Mouse (Mus musculus) spleen, postnatal 36 days (tissue): Measurements from ENCODE around the gene Stim1.
A peak's percentile ranks its signal among the peaks of the same experiment; 100 is the strongest.

Experiments used
- DNase-seq, 2 experiments: peaks; one replicate each; pipeline ENCODE4 v3.0.0; 2022; ENCODE audit warnings: low spot score in 2 of 2, mixed read lengths in 1 of 2

Gene Stim1

DNA sequence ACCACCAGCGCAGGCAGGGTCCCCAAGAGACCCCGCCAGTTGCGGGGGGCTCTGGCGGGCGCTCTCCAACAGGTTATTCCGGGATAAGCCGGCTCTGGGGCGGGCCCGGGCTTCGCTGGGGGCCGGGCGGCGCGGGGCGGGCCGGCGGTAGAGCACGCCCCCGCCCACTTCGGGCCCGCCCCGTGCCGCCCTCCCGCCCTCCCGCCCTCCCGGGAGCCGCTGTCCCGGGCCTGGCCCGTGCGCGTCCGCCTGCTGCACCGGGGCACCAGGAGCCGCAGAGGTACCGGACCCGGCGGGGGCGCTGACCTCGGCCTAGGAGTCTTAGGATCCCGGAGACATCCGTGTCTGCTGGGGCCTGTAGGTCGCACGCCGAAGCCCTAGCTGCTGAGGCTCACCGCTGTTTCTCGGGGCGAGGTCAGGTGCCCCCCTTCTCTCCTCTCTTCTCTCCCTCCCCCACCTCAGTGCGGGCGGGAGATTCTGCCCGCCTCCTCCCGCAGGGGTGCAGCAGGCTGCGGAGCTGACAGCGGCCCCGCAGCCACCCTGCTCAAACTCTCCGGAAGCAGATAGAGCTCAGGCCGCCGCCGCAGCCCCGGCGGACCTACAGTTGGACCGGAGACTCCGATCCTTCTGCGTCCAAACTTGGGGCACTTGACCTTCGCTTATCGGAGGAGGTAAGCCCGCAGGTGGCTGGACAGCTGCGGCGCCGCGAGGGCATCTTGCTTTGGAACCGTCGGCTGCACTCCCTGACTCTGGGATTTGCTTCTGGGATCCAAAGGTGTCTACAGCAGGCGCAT is at the start of gene Stim1:
TSS of gene Stim1 (plus strand) at position 206 of the 794 bp plus-strand sequence.
- DNase-seq, result peak; percentile 68 to 70

DNA sequence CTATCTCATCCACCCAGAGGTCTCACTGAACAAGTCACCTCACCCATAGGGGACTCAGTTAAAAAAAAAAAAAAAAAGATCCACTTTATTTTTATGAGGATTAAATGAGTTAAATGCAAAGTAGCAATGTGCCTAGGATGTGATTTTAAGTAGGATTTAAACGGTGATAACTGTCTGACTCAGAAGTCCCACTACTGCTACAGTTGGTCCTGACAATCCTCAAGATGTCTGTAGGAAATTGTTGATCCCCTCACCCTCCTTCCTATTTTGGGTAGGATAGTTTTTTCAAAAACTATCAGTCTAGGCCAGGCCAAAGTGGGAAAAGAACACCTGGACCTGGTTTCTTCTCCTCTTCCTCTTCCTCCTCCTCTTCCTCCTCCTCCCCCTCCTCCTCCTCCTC is 45.7 kb upstream of the Stim1 start:
- DNase-seq, result no peak

GRCm38 (mm10) chr7:102222336-102222735 is 45.3 kb upstream of the Stim1 start:
- DNase-seq, result peak; percentile 45 to 58

- DNase-seq, result peak; percentile 68 to 72
Observed at GRCm38 (mm10) chr7:102222830-102223556, 44.6 kb upstream of the Stim1 start.

DNA sequence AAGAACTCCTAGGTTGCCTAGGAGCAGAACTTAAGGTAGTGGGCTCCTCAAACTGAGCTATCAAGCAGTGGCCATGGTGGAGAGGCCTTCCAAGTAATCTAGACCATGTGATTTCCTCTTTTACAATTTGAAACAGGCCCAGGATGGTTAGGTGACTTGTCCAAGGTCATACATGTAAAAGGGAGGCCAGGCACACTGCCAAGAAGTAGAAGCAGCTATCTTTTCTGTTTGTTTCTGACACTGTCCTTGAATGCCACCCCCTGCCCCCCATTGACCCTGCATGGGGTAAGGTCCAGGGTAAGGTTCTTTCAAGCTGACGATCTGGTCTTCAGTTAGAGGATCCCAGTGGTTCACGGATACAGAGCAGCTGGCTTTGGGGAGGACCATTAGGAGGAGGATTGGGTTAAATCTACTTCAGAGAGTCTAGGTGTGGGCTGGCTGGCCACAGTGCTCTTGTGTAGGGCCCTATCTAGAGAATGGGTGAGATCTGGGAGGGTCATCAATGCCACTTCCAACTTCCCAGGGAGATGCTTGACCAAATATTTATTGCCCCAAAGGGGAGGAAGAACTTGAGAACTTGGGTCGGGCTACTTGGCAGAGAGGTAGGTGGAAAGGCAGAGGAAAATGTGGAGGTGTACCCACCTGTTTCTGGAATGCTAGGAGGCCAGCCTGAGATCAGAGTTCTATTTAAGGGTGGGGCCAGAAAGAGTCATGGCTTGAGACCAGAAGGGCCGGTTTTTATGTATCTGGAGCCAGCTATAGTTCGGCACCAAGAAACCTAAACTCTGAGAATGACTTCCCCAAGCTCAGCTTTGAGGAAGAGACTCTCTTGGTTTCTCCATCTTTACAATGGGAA is 43.5 kb upstream of the Stim1 start:
- DNase-seq, result no peak

DNA sequence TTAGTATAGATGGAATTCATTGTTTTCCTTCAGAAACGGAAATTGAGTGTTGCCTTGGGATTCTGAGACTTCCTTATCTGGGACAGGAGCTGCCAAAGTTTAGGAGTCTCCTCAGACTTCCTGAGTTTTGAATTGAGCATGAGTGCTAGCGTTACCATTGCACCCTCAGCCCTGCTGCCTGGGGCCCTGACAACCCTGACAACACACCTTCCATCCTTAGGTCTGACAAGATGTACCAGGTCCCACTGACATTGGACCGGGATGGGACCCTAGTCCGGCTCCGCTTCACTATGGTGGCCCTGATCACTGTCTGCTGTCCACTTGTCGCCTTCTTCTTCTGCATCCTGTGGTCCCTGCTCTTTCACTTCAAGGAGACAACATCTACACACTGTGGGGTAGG is 41.6 kb upstream of the Stim1 start:
- DNase-seq, result no peak

DNA sequence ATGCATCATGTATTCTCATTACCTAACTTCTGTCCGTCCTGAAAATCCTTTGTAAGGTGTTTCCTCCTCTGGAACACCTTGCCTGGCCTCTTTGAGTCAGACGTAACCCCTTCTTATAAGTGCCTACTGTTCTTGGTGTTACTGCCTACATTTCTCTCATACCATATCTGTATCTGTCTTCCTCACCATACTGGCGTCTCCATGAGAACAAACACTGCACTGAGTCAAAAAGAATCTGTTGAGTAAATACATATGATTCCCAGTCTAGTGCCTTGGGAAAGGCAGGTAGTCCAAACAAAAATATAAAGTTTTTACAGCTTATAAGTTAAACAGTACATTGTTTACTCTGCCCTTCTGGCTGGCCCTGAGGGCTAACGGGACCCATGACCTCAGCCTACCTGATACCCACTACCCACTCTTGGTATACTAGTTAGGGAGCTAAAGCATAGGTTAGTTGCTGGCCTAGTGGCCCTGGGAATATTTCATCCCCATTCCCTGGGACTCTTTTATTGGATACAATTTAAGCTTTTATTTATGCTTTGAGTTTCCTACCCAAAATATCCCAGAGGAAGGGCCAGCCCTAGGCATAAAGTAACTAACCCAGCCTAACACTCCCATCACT is 39.4 kb upstream of the Stim1 start:
- DNase-seq, result no peak

DNA sequence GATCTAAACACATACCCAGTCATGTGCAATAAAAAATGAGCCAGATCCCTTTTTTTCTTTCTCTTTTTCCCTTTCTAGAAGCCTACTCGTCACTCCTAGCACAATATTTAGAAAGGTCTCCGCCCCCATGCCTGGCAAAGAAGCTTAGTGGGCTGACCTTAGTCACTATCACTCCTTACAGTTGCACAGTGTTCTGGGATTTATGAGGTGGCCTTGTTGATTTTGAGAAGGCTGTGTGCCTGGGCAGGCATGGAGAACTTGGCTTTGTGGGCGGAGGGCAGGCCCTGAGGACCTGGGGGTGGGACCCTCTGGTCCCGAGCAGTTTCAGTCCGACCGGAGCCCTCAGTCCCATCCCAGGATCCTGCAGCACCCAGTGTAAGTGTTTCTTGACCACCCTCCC is 37.8 kb upstream of the Stim1 start:
- DNase-seq, result no peak

DNA sequence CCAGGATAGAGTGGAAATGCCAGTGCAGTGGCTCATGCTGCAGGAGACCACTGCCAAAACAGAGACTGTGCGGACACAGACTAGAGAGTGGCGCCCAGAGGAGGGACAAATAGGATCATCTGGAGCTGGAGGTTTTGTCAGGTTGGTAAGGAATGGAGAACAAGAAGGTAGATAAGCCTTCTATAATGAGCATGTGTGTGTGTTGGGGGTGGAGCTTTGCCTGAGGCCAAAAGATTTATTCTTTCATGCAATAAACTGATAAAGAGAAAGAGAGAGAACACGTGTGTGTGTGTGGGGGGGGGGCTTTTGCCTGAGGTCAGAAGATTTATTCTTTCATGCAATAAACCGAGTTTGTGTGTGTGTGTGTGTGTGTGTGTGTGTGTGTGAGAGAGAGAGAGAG is 34.5 kb upstream of the Stim1 start:
- DNase-seq, result no peak

DNA sequence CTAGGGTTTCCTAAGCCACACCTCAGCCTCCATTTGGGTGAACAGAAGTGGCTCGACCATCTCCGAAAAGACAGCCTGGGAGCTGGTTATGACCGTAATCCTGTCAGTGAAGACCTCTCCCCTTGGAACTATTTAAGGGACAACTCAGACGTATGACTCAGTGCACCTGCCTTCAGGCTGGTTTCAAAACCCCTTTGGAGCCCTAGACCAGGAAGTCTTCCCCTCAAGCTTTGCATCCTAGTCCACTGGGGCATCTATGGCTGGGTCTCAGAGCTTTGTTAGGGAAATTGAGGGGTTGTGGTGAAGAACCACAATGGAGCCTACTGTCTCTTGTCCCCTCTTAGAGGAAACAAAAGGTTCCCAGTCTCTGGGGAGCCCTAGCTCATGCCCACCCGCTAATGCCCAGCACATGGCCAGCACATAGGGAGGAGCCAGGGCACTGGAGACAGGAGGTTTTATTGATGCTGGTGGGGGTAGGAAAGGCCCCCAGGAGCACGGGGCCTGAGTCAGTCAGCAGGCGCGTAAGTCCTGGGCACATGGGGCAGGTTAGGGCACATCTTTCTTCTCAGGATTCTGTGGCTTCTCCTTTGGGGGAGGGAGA is 28.8 kb upstream of the Stim1 start:
- no peak for DNase-seq

GRCm38 (mm10) chr7:102239591-102239990 is 28.0 kb upstream of the Stim1 start:
- DNase-seq, result no peak

DNA sequence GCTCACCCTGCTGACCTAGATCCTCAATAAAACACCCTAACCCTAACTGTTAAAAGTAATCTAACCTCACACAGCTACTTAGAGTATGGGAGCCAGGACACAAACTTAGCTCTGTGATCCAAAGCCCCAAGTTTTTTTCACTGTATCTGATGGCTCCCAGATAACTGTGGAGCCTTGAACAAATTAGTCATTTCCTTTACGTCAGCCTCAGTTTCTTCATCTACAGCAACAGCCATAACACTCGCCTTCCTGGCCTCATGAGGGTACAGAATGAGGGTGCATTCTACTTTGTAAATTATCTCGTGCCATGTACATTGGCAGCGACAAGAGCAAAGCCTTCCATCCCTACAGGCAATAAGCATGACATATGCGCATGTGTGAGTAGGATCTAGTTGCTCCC is 25.2 kb upstream of the Stim1 start:
- no peak for DNase-seq

DNA sequence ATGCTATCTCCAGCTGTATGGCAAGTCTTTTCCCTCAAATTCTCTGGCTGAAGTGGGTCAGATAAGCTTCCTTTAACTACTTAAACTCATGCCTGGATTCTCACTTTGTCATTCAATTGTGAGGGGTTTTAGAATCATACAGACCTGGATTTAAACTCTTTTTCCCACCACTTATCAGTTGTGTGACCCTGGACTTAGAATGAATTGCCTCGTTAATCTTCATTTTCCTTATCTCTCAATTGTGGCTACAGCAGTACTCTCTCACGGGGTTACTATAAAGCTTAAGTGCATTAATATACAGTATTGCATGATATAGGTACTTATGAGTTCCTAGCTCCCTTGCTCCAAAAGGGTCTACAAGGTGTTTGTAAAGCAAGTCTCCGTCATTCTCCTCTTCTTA is 24.7 kb upstream of the Stim1 start:
- DNase-seq, result no peak

GRCm38 (mm10) chr7:102243870-102244269 is 23.7 kb upstream of the Stim1 start:
- DNase-seq, result peak; percentile 52 to 66

- DNase-seq, result no peak
Observed at GRCm38 (mm10) chr7:102244782-102245535, 22.6 kb upstream of the Stim1 start.

DNA sequence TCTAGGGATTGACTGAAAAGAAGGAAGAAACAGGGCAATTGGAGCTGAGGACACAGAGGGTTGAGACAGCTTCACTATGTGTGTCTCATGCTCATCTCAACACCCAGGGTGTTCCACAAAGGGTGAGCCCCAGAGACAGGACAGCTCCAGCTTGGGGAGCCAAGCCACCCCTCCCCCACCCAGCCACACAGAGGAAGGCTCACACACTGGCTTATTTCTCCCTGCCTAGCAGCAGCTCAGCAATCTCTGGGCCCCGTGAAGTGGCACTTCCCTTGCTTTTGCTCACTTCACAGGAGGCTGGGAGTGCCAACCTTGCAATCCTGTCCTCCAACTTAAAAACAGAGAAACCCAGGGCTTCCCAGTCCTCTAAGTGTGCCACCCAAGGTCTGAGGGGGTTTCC is 21.8 kb upstream of the Stim1 start:
- peak; percentile 22 to 36 for DNase-seq

DNA sequence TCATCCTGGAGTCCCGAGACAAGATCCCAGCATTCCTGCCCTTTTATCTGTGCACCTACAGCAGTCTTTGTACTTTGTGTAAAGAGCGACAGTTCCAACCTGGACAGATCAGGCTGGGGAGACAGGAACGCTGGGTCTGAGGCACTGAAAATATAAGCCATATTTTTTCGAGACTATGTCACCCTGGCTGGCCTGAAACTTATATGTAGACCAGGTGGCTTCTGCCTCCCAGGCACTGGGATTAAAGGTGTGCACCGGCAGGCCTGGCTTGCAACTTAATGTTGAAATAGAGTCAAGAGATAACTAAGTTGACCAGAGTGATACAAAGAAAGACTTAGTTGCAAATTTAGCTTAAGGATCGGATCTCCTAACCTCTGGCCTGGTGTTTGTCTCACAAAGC is 21.3 kb upstream of the Stim1 start:
- no peak for DNase-seq

GRCm38 (mm10) chr7:102246956-102247797 is 20.4 kb upstream of the Stim1 start:
- DNase-seq, result peak; percentile 20 to 39

- DNase-seq, result peak; percentile 72 to 76
Observed at GRCm38 (mm10) chr7:102248691-102249404, 18.8 kb upstream of the Stim1 start.
